Mouse (Mus musculus): ENCODE measurements around the gene Hist1h2ac.
"Not testable (repeated sequence)": the region's sequence is repeated elsewhere in the genome, so short reads cannot be mapped to it uniquely, and the experiment has no call there.

Hist1h2ac gene

GRCm38 (mm10) chr13:23683755-23684281 is at the start of gene Hist1h2ac, which contains the start of gene Hist1h2bc:
Hist1h2ac (minus strand) TSS chr13:23683948.
Hist1h2bc (plus strand) TSS chr13:23684199.
- peak; percentile 72 to 81 for DNase-seq

DNA sequence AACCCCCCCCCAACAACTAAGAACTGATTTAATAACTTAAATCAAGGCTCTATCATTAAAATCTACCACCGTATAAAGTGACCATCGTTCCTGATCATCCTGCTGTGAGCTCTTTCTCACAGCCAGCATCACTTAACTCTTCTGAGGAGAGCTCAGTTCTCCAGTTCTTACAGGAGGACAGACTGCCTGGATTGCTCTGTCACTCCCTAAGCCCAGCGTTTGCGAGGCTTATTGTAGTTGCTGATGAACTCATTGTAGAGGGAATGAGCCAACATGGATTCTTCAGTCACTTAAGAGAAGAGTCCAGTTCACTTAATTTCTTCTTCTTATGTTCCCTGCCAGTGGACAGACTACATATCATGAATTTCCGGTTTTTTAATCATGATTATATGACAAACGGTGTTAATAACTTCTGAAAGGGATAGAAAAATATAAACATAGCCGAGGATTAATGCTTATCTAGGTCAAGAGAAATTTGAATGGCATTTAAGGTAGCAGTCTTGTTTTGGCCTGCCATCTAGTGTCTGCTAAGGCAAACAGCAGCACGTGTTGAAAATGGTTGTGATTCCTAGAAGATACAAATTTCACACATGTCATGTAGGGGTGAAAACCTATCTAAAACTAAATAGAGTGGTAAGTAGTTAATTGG is 48.5 kb upstream of the Hist1h2ac start:
- peak; percentile 45 for DNase-seq

- no peak for DNase-seq
Measured at GRCm38 (mm10) chr13:23730479-23730878, 46.7 kb upstream of the Hist1h2ac start.

GRCm38 (mm10) chr13:23729706-23730105 is 46.0 kb upstream of the Hist1h2ac start:
- no peak for DNase-seq

DNA sequence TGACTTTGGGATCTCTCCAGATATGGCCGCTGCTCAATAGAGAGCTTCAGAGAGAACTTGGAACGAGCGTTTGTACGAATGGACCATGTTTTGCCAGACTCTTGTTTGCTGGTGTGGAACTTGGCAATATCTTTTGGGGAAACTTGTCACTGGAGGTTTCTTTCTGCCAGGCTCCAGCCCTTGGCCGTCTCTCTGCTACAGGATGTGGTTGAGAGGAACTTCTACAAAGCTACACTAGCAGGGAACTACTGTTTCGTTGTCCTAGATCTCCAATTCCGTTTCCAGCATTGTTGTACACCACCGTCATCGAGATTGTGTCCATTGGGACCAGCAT is 45.4 kb upstream of the Hist1h2ac start:
- no peak for DNase-seq

- DNase-seq: no peak
Measured at GRCm38 (mm10) chr13:23728472-23729191, 44.9 kb upstream of the Hist1h2ac start.

DNA sequence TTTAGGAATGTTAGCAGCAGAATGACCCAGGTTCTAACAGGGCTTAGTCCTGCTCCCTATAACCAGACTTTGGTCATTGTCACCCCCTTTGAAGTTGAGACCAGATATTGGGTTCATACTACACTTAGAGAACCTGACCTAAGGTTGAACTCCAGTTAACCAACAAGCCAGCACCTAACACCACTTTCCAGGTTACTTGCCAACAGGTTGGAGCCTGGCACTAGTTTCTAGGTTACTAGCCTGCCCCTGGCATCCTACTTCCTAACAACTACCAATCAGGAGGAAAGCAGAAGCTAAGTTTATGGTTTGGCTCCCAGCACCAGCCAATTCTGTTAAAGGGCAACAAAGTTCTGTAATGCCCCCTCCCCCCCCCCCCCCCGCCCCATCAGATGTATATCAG is 41.5 kb upstream of the Hist1h2ac start:
- no peak for DNase-seq

- no peak for DNase-seq
Measured at GRCm38 (mm10) chr13:23724239-23724638, 40.5 kb upstream of the Hist1h2ac start.

- not testable (repeated sequence) for DNase-seq
Measured at GRCm38 (mm10) chr13:23717593-23718245, 34.0 kb upstream of the Hist1h2ac start.

DNA sequence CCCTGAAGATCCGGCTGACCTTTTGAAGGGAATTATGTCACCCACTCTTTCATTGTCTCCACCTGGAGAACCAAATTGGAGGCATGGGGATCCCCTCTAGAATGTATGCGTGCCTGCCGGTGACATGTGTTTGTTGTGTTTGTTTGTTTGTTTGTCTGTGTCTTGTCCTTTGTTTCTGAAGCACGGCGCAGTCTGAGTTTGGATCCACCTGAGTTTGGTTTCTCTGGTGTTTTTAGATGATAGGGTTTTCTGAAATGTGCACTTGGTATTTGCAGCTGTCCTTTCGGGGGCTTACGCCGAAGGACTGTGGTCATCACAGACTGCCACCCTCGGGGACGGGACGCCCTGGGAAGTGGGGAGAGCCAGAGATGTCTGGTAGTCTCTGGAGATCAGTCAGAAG is 33.4 kb upstream of the Hist1h2ac start:
- no peak for DNase-seq

- no peak for DNase-seq
Measured at GRCm38 (mm10) chr13:23716261-23717042, 32.7 kb upstream of the Hist1h2ac start.

DNA sequence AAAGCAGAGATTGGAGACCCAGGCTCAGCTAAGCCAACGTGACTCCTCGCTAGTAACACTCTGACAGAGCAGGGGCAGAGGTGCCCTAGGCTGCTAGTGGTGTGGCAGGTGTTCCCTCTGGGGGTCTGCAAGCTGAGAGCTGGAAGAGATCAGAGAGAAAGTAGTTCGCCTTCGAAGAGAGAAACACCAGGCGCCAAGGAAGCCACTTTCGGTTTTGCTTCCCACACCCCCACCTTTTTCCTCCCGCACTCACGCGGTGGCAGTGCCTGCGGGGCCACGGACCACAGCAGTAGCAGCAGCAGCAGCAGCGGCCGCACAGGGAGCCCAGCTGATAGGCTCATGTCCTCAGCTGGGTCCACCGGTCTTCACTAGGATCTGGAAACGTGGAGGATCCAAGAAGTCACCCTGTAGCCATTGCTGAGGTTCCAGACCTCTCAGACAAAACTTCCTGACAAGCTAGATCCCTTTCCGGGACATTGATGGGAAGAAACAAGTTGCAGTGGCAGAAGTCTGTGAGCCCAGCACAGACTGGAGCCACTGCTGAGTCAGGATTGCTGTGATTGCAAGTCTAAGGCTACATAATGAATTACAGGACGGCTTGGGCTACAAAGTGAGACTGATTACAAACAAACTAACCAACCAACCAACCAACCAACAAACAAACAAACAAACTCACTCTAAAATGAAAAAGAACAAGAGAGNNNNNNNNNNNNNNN is 26.8 kb upstream of the Hist1h2ac start, which contains the start of gene Hfe:
TSS of gene Hfe (minus strand) at position 481 of the 716 bp plus-strand sequence.
- DNase-seq: peak in 1 of 2 experiments; percentile 28

- peak in 1 of 2 experiments; percentile 10 for DNase-seq
Measured at GRCm38 (mm10) chr13:23709714-23710373, 26.1 kb upstream of the Hist1h2ac start.

GRCm38 (mm10) chr13:23708654-23709053 is 24.9 kb upstream of the Hist1h2ac start:
- no peak for DNase-seq

DNA sequence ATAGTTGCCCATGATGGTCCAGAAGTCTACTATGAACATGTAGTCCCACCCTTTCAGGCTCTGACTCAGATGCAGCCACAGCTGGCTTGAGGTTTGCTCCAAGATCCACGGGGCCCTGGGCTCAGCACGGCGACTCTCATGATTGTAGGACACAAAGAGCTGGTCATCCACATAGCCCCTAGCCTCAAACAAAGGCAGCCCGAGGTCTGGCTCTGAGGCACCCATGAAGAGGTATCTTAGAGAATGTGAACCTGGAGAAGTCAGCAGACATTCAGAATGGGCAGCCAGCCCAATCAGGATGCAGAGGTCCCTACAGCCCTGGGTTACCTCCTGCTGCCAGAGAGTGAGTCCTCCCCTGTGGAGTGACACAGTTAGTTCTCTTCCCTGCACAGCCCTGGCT is 24.3 kb upstream of the Hist1h2ac start:
- no peak for DNase-seq

DNA sequence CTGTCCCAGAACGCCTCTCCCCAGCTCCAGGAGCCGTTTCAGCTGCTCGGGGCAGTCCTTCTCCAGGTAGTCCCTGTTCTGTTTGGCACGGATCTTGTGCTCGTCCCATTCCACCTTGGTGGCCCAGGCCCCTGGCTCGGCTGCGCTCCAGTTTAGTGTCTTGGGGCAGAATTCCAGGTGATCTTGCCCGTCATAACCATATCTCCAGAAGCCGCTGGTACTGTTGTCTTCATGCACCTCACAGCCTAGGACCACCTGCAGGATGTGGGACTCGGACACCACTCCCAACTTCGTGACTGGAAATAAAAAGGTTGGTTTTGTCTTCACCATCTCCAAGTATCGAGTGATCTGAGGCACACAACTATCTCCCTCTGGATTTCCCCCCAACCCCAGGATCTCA is 23.0 kb upstream of the Hist1h2ac start:
- DNase-seq: no peak

GRCm38 (mm10) chr13:23705751-23706356 is 22.1 kb upstream of the Hist1h2ac start:
- no peak for DNase-seq

GRCm38 (mm10) chr13:23702801-23703200 is 19.1 kb upstream of the Hist1h2ac start:
- not testable (repeated sequence) for DNase-seq

DNA sequence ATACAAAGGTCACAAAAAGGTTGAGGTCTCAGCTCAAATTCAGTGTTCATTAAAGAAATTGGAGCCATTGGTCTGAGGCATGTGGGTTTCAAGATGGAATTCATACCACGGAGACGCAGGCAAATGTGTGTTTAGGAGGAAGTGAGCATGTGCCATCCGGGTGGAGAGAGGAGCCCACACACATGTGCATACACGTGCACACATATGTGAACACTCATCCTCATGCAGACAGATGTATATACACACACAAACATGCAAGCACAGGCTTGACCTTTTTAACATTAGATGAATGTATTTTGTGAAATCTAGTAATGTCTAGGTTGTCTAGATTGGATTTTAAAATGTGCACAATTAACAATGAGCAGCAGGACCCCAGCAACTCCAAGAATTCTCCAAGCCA is 18.5 kb upstream of the Hist1h2ac start:
- no peak for DNase-seq

GRCm38 (mm10) chr13:23700786-23701520 is 17.2 kb upstream of the Hist1h2ac start:
- DNase-seq: peak; percentile 73 to 74

All from cerebellum, postnatal 14 days (tissue).